Mouse (Mus musculus) midbrain, embryonic 10.5 days (tissue): Measurements from ENCODE around the gene Gata3. TPM values are rescaled to one million over a fixed set of nuclear protein-coding genes. Genes with fewer than 3 reads are reported as not detected.

Experiments
- DNase-seq: peaks from one replicate; pipeline ENCODE4 v3.0.0-alpha.2; 2017; ENCODE audit warnings: low spot score
- H3K27ac ChIP-seq: fragments of 300-500 bp; sonication (generic); replicated peaks from 2 replicates; pipeline ENCODE4 v1.5.1; 2016; ENCODE audit warnings: mild to moderate bottlenecking
- H3K27me3 ChIP-seq: fragments of 300-500 bp; sonication (generic); 2 replicates; pipeline ENCODE4 v1.6.1; 2016; ENCODE audit warnings: low read depth, mild to moderate bottlenecking; ENCODE audit not compliant: poor library complexity, severe bottlenecking
- H3K36me3 ChIP-seq: fragments of 300-500 bp; sonication (generic); 2 replicates; pipeline ENCODE4 v1.6.1; 2016; ENCODE audit warnings: mild to moderate bottlenecking, moderate library complexity
- H3K4me1 ChIP-seq: fragments of 300-500 bp; sonication (generic); 2 replicates; pipeline ENCODE4 v1.6.1; 2016
- H3K4me3 ChIP-seq: fragments of 300-500 bp; sonication (generic); 2 replicates; pipeline ENCODE4 v1.5.1; 2016; ENCODE audit warnings: mild to moderate bottlenecking, moderate library complexity
- H3K9me3 ChIP-seq: fragments of 300-500 bp; sonication (generic); replicated peaks from 2 replicates; pipeline ENCODE4 v1.6.1; 2016; ENCODE audit warnings: mild to moderate bottlenecking
- WGBS: fragments of 180-500 bp; shearing (Covaris S2); methylation state at CpG from one replicate; pipeline ENCODE4 v1.1.7; 2016; 5-methylcytosine and 5-hydroxymethylcytosine counted together
- polyA plus RNA-seq: library from polyadenylated mRNA; unstranded; fragments of >200 nt; fragmentation: Nextera tagmentation; extraction: Ambion mirVana; gene quantifications from 2 replicates; pipeline ENCODE4 v1.2.1, GENCODE M21; 2016

Gata3 gene
- polyA plus RNA-seq, 1 experiment from 2014 or later: 10.5 TPM

- Histone ChIP-seq H3K27me3 (peaks cover 99% of the 10 kb centered on the region), H3K4me1 (peaks cover 57% of the 10 kb centered on the region), H3K36me3 (no peaks in the 10 kb centered on the region), H3K4me3 (peak overlapping the region; percentile 55), H3K27ac (no peak overlapping the region), H3K9me3 (no peaks in the 10 kb centered on the region)
- peak; percentile 44 for DNase-seq
- under 1% methylated on average over 27 of the region's 27 CpGs for WGBS
These were observed 5.9 kb downstream of the Gata3 start for GRCm38 (mm10) chr2:9883803-9884532.

GRCm38 (mm10) chr2:9882926-9883802 lies 6.7 kb downstream of the Gata3 start:
- no peaks in the 10 kb centered on the region for H3K36me3 ChIP-seq
- WGBS: under 1% methylated on average over 43 of the region's 43 CpGs
- peak; percentile 60 for DNase-seq
- H3K27ac ChIP-seq: no peak overlapping the region
- no peaks in the 10 kb centered on the region for H3K9me3 ChIP-seq
- H3K4me1 ChIP-seq: peaks cover 61% of the 10 kb centered on the region
- H3K4me3 ChIP-seq: peak overlapping the region; percentile 55
- H3K27me3 ChIP-seq: peaks cover 97% of the 10 kb centered on the region

- H3K4me1 ChIP-seq: peaks cover 64% of the 10 kb centered on the region
- WGBS: under 1% methylated on average over 39 of the region's 39 CpGs
- peak overlapping the region; percentile 55 for H3K4me3 ChIP-seq
- no peaks in the 10 kb centered on the region for H3K9me3 ChIP-seq
- peaks cover 97% of the 10 kb centered on the region for H3K27me3 ChIP-seq
- H3K36me3 ChIP-seq: no peaks in the 10 kb centered on the region
- DNase-seq: peak; percentile 72
- no peak overlapping the region for H3K27ac ChIP-seq
These were observed 7.4 kb downstream of the Gata3 start for GRCm38 (mm10) chr2:9882371-9882925.

GRCm38 (mm10) chr2:9881611-9882023 lies 8.2 kb downstream of the Gata3 start:
- Histone ChIP-seq H3K4me3 (peak overlapping the region; percentile 55), H3K27ac (peak overlapping the region; percentile 64), H3K36me3 (no peaks in the 10 kb centered on the region), H3K27me3 (peaks cover 97% of the 10 kb centered on the region), H3K4me1 (peaks cover 71% of the 10 kb centered on the region), H3K9me3 (no peaks in the 10 kb centered on the region)
- DNase-seq: peak; percentile 71
- 1% methylated on average over 13 of the region's 13 CpGs for WGBS

- H3K9me3 ChIP-seq: no peaks in the 10 kb centered on the region
- peak within 1 kb of the TSS; percentile 60 for H3K4me3 ChIP-seq
- peak; percentile 72 for DNase-seq
- H3K4me1 ChIP-seq: peaks cover 71% of the 10 kb centered on the region
- peaks cover 97% of the 10 kb centered on the region for H3K27me3 ChIP-seq
- no peaks in the 10 kb centered on the region for H3K36me3 ChIP-seq
- H3K27ac ChIP-seq: peak within 1 kb of the TSS; percentile 64
- WGBS: under 1% methylated on average over 34 of the region's 35 CpGs
These were observed 8.7 kb downstream of the Gata3 start, which contains the start of gene 4930412O13Rik for GRCm38 (mm10) chr2:9881051-9881591. TSS of gene 4930412O13Rik (plus strand) at chr2:9881252.

- 2% methylated on average over 11 of the region's 11 CpGs for WGBS
- Histone ChIP-seq H3K27ac (no peak overlapping the region), H3K36me3 (no peaks in the 10 kb centered on the region), H3K4me1 (peaks cover 71% of the 10 kb centered on the region), H3K4me3 (peak overlapping the region; percentile 60), H3K27me3 (peaks cover 97% of the 10 kb centered on the region), H3K9me3 (no peaks in the 10 kb centered on the region)
- DNase-seq: no peak
These were observed 9.6 kb downstream of the Gata3 start for GRCm38 (mm10) chr2:9880271-9880670.

GRCm38 (mm10) chr2:9879493-9879892 lies 10.3 kb downstream of the Gata3 start:
- H3K27ac ChIP-seq: no peak overlapping the region; the same call in 1 of the 2 replicates
- H3K27me3 ChIP-seq: peaks cover 97% of the 10 kb centered on the region

GRCm38 (mm10) chr2:9879092-9879491 lies 10.7 kb downstream of the Gata3 start:
- under 1% methylated on average over 22 of the region's 22 CpGs for WGBS
- H3K36me3 ChIP-seq: no peaks in the 10 kb centered on the region
- DNase-seq: no peak
- H3K4me3 ChIP-seq: peak overlapping the region; percentile 60
- no peak overlapping the region; the same call in 1 of the 2 replicates for H3K27ac ChIP-seq
- no peaks in the 10 kb centered on the region for H3K9me3 ChIP-seq
- H3K27me3 ChIP-seq: peaks cover 97% of the 10 kb centered on the region
- H3K4me1 ChIP-seq: peaks cover 74% of the 10 kb centered on the region

More at GRCm38 (mm10) chr2:9879493-9879892, 10.3 kb downstream of the Gata3 start:
- under 1% methylated on average over 21 of the region's 21 CpGs for WGBS
- Histone ChIP-seq H3K4me1 (peaks cover 74% of the 10 kb centered on the region), H3K4me3 (peak overlapping the region; percentile 60), H3K36me3 (no peaks in the 10 kb centered on the region), H3K9me3 (no peaks in the 10 kb centered on the region)
- peak; percentile 96 for DNase-seq

GRCm38 (mm10) chr2:9878564-9879081 lies 11.2 kb downstream of the Gata3 start:
- WGBS: under 1% methylated on average over 32 of the region's 33 CpGs
- Histone ChIP-seq H3K36me3 (no peaks in the 10 kb centered on the region), H3K27ac (no peak overlapping the region; the same call in 1 of the 2 replicates), H3K4me1 (peaks cover 74% of the 10 kb centered on the region), H3K27me3 (peaks cover 97% of the 10 kb centered on the region), H3K4me3 (peak overlapping the region; percentile 60), H3K9me3 (no peaks in the 10 kb centered on the region)
- peak; percentile 83 for DNase-seq

- H3K4me3 ChIP-seq: peak overlapping the region; percentile 60
- peaks cover 97% of the 10 kb centered on the region for H3K27me3 ChIP-seq
- H3K4me1 ChIP-seq: peaks cover 74% of the 10 kb centered on the region
- DNase-seq: peak; percentile 29
- 0% methylated on average over 19 of the region's 19 CpGs for WGBS
- H3K9me3 ChIP-seq: no peaks in the 10 kb centered on the region
- H3K36me3 ChIP-seq: no peaks in the 10 kb centered on the region
- no peak overlapping the region; the same call in 1 of the 2 replicates for H3K27ac ChIP-seq
These were observed 11.8 kb downstream of the Gata3 start for GRCm38 (mm10) chr2:9877966-9878563.

GRCm38 (mm10) chr2:9877326-9877690 lies 12.5 kb downstream of the Gata3 start:
- peak; percentile 61 for DNase-seq
- under 1% methylated on average over 35 of the region's 35 CpGs for WGBS
- Histone ChIP-seq H3K27me3 (peaks cover 97% of the 10 kb centered on the region), H3K4me1 (peaks cover 74% of the 10 kb centered on the region), H3K4me3 (peak overlapping the region; percentile 60), H3K9me3 (no peaks in the 10 kb centered on the region), H3K27ac (no peak overlapping the region), H3K36me3 (no peaks in the 10 kb centered on the region)
